Mouse (Mus musculus) regulatory T cell (primary cell): ENCODE results near the gene Gm4894.

Source experiments
- in situ Hi-C: fragments of 300-600 bp; cut with MboI, MseI; formaldehyde crosslinking; loops from one replicate; pipeline ENCODE4 v1.15.1; 2025; ENCODE audit warnings: high pct_unique_total_duplicates

Gm4894 gene

DNA sequence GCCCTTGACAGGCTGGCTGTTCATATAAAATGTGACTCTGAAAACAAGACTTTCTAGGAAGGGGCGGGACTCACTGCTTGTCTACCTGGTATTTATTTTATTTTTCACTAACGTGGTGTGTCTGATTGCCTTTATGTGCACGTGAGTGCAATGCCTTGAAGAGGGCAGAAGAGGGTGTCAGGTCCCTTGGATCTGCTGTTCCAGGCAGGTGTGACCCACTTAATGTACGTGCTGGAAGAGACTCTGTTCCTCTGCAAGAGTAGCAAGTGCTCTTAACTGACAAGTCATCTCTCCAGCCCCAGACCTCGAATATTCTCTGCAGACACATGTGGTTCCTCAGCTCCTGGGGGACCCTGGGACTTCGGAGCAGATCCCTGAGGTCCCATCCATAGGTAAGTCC, at the start of gene Gm4894:
Gene Gm4894 (plus strand): TSS at position 301 of the 400 bp plus-strand sequence.
- in situ Hi-C loops: no loop called here

- in situ Hi-C loops: no loop called here
These were observed 44.0 kb upstream of the Gm4894 start for GRCm38 (mm10) chr9:49206331-49206730.

GRCm38 (mm10) chr9:49211493-49211892, 38.8 kb upstream of the Gm4894 start:
- in situ Hi-C loops: no loop called here

DNA sequence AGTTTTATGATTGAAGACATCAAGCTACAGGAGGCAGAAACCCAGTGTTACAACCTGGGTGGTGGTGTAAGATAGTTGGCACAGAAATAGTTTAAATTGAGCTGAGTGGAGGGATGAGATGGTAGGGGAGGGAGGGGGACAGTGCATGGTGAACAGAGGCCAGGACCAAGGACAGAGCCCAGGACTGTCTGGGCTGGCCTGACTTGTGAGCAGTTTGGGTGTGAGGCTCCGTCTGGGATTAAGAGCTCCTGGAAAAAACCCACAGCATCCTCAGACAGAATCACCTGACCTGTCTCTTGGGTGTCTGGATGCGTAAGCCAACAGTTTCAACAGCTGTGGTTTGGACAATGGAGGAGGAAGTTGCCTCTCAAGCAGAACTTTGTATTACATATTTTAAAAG, 35.6 kb upstream of the Gm4894 start:
- in situ Hi-C loops: no loop called here

- in situ Hi-C loops: no loop called here
These were observed 32.4 kb upstream of the Gm4894 start for GRCm38 (mm10) chr9:49217626-49218607.

- in situ Hi-C loops: no loop called here
These were observed 25.8 kb upstream of the Gm4894 start for GRCm38 (mm10) chr9:49224488-49224887.

- in situ Hi-C loops: no loop called here
These were observed 22.9 kb upstream of the Gm4894 start for GRCm38 (mm10) chr9:49227442-49227841.

DNA sequence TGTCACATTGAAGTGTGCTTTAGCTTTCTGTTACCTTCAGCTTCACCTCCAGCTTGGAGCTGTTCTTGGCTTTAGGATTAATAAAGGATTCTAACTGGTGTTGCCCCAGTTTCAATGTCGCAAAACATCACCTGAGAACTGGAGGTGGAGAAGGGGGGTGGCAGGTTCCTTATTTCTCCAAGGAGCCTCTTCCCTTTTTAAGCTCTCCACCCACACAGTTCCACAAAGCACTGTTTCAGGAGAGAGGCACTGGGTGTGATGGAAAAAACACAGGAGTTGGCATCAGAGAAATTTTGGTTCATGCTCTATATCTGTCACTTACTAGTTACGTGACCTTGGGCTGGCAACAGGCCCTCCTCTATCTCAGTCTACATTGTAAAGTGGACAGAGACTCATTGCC, 21.3 kb upstream of the Gm4894 start:
- in situ Hi-C loops: no loop called here

- in situ Hi-C loops: no loop called here
These were observed 3.5 kb upstream of the Gm4894 start for GRCm38 (mm10) chr9:49246839-49247238.

- in situ Hi-C loops: no loop called here
These were observed 18.6 kb downstream of the Gm4894 start for GRCm38 (mm10) chr9:49268949-49269348.

- in situ Hi-C loops: no loop called here
These were observed 23.2 kb downstream of the Gm4894 start for GRCm38 (mm10) chr9:49273566-49273965.

GRCm38 (mm10) chr9:49275976-49276375, 25.6 kb downstream of the Gm4894 start:
- in situ Hi-C loops: no loop called here

DNA sequence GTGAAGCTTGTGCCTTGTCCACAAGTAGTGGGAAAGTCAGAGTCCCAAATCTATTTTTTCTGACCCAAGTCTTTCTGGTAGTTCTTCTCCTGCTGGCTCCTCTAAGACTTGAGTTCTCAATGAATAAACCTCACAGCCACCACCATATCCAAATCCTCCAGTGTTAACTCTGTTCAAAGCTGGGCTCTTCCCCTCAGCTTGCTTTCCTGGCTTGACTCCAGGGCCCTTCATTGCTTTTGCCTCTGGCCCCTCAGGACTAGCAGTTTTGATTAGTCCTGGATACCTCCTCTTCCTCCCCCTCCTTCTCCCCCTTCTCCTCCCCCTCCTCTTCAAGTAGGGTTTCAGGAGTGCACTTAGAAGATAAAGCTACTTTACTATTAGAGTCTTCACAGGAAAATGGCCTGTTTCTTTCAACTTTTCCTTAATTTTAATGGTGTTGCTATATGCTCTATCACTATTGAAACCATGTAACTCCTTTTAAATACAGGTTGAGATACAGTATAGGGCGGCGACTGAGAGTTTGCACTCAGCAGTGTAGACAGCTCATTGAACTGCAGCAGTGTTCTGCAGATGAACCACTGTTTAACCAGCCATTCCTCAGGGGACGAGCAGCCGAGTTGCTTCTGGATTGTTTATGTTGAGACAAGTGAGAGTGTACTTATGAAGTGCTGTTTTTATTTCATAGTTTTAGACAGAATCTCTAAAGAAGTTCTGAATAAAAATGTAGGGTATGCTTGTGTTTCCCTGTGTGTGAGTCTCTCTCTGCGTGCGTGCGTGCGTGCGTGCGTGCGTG, 26.4 kb downstream of the Gm4894 start:
- in situ Hi-C loops: no loop called here

GRCm38 (mm10) chr9:49295101-49295500, 44.8 kb downstream of the Gm4894 start:
- in situ Hi-C loops: no loop called here

- in situ Hi-C loops: no loop called here
These were observed 57.2 kb downstream of the Gm4894 start for GRCm38 (mm10) chr9:49307576-49307975.

DNA sequence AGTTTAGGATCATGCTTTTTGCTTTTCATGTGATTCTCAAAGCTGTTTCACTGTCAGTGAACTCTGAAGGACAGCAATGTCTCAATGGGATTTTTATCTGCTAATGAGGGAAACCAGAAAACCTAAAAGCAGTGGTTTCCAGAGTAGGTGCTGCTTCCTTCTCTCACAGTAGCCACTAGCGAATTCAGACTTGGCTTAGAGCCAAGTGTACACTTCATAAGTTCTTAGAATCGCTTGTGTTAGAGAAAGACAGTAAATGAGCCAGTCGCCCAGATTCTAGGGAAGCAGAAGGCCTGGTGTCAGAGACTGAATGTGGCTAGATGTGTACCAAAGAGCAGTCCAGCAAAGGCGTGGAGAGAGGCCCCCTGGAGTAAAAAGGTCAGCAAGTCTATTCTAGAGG, 60.5 kb downstream of the Gm4894 start:
- in situ Hi-C loops: no loop called here

DNA sequence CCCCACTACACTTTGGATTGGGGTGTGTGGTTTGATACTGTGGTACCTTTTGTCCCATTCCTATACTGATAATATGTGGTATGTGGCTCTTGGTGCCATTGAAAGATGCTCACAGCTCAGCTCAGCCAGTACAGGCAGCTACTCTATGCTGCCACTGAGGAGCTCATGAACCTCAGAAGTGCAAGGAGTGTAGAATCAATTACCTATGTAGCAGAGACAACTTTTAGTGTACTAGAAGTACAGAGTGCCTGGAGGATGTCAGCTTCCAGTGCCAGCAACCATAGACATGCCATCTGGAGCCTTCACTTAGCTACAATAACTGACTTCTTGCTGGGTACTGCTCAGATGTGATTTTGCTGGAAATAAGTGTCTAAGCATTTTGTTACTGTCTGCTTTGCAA, 68.3 kb downstream of the Gm4894 start:
- in situ Hi-C loops: no loop called here
